Mouse (Mus musculus) midbrain, postnatal 0 days (tissue): ENCODE data around the gene Defb28. TPM values are rescaled to one million over a fixed set of nuclear protein-coding genes. Genes with fewer than 3 reads are reported as not detected.

Source experiments
- ATAC-seq: fragments of 200-750 bp; cut with Nextera tagmentation; 2 replicates; pipeline ENCODE4 v1.8.0; 2017; ENCODE audit warnings: moderate number of reproducible peaks, mild to moderate bottlenecking, moderate TSS enrichment, moderate library complexity; ENCODE audit not compliant: low FRiP score
- DNase-seq: peaks from one replicate; pipeline ENCODE4 v3.0.0-alpha.2; 2015; ENCODE audit warnings: low spot score
- H3K27ac ChIP-seq: fragments of 300-500 bp; sonication (generic); 2 replicates; pipeline ENCODE4 v1.5.1; 2014; ENCODE audit warnings: low read depth, mild to moderate bottlenecking, low read length, mixed read lengths
- H3K27me3 ChIP-seq: fragments of 300-500 bp; sonication (generic); 2 replicates; pipeline ENCODE4 v1.6.1; 2014; ENCODE audit warnings: low read length, control low read depth, mixed read lengths; ENCODE audit not compliant: insufficient read depth
- H3K36me3 ChIP-seq: fragments of 300-500 bp; sonication (generic); 2 replicates; pipeline ENCODE4 v1.6.1; 2014; ENCODE audit warnings: low read length, control low read depth, mixed read lengths; ENCODE audit not compliant: insufficient read depth
- H3K4me1 ChIP-seq: fragments of 300-500 bp; sonication (generic); 2 replicates; pipeline ENCODE4 v1.6.1; 2014; ENCODE audit warnings: mild to moderate bottlenecking, control low read depth, antibody characterized with exemption, low read length, mixed read lengths; ENCODE audit not compliant: insufficient read depth
- H3K4me2 ChIP-seq: fragments of 300-500 bp; sonication (generic); 2 replicates; pipeline ENCODE4 v1.6.1; 2014; ENCODE audit warnings: low read depth, mild to moderate bottlenecking, low read length, mixed read lengths; ENCODE audit not compliant: poor library complexity, severe bottlenecking
- H3K4me3 ChIP-seq: fragments of 300-500 bp; sonication (generic); 2 replicates; pipeline ENCODE4 v1.5.1; 2014; ENCODE audit warnings: low read depth, mild to moderate bottlenecking, low read length, moderate library complexity
- H3K9ac ChIP-seq: fragments of 300-500 bp; sonication (generic); replicated peaks from 2 replicates; pipeline ENCODE4 v1.6.1; 2014; ENCODE audit warnings: mild to moderate bottlenecking, low read length, moderate library complexity, mixed read lengths; ENCODE audit not compliant: poor library complexity, severe bottlenecking
- H3K9me3 ChIP-seq: fragments of 300-500 bp; sonication (generic); 2 replicates; pipeline ENCODE4 v1.6.1; 2016; ENCODE audit warnings: low read length, control low read depth
- CTCF ChIP-seq: IDR thresholded peaks from 2 replicates; pipeline ENCODE4 v1.5.1; 2016; ENCODE audit warnings: antibody characterized with exemption, mild to moderate bottlenecking
- WGBS: fragments of 180-500 bp; shearing (Covaris S2); extraction: QIAGEN DNeasy Blood & Tissue Kit; methylation state at CpG from one replicate; pipeline ENCODE4 v1.1.7; 2014; 5-methylcytosine and 5-hydroxymethylcytosine counted together
- polyA plus RNA-seq: library from polyadenylated mRNA; unstranded; fragments of >200 nt; fragmentation: Nextera tagmentation; extraction: Ambion mirVana; gene quantifications from 2 replicates; pipeline ENCODE4 v1.2.1, GENCODE M21; 2015
- total RNA-seq: library from RNA; depleted of rRNA; stranded (reverse); fragments of >200 nt; gene quantifications from 2 replicates; pipeline ENCODE4 v1.2.3, GENCODE M21; 2014

Defb28 gene
- total and polyA plus RNA-seq, 2 experiments from 2014 or later = not detected

DNA sequence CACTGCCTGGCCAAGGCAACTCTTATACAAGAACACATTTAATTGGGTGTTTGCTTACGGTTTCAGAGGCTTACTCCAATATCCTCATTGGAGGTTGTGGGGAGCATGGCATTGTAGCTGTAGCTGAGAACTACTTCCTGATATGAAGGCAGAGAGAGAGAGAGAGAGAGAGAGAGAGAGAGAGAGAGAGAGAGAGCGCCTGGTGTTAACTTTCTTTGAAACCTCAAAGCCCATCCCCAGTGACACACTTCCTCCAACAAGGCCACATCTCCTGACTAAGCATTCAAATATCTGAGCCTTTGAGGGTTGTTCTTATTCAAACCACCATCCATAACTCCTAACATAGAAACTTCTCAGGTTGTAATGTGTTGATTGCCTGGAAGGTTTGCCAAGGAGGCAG lies 14.1 kb upstream of the Defb28 start:
- ATAC-seq (no peak), DNase-seq (no peak)
- Histone ChIP-seq H3K4me1 (no peaks in the 10 kb centered on the region), H3K27me3 (no peaks in the 10 kb centered on the region), H3K9ac (no peak overlapping the region), H3K4me2 (no peak overlapping the region), H3K36me3 (no peaks in the 10 kb centered on the region), H3K9me3 (no peaks in the 10 kb centered on the region), H3K27ac (no peak overlapping the region), H3K4me3 (no peak overlapping the region)
- 93% methylated on average over 2 of the region's 2 CpGs for WGBS
- TF ChIP-seq CTCF = no peak

DNA sequence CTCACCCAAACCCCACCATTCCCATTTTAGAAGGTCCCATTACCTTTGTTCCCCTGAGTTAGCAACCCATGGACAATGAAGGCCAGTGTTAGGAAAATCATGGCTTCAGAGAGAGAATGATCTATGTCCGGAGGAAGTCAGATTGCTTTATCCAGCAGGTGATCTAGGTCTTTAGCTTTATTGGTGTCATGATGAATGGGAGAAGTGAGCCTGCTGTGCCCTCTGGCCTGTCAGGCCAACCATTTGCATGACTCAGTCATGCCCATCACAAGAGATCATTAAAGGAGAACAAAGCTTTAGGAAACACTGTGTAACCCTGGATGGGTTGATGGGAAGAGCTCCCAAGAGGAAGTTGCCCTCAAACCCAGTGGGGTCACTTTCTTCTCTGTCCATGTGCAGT lies 6.5 kb upstream of the Defb28 start, which contains the start of gene Defb26:
Gene Defb26, minus strand, starts transcription at position 101 of the 400 bp plus-strand sequence.
- no peaks in the 10 kb centered on the region for H3K36me3 ChIP-seq
- WGBS = 70% methylated on average over 1 of the region's 1 CpGs
- no peak within 1 kb of the TSS for H3K4me3 ChIP-seq
- no peaks in the 10 kb centered on the region for H3K27me3 ChIP-seq
- no peaks in the 10 kb centered on the region for H3K9me3 ChIP-seq
- no peak within 1 kb of the TSS for H3K4me2 ChIP-seq
- DNase-seq = no peak
- no peak within 1 kb of the TSS for H3K9ac ChIP-seq
- ATAC-seq = no peak
- H3K27ac ChIP-seq = no peak within 1 kb of the TSS
- no peaks in the 10 kb centered on the region for H3K4me1 ChIP-seq
- TF ChIP-seq CTCF = no peak

DNA sequence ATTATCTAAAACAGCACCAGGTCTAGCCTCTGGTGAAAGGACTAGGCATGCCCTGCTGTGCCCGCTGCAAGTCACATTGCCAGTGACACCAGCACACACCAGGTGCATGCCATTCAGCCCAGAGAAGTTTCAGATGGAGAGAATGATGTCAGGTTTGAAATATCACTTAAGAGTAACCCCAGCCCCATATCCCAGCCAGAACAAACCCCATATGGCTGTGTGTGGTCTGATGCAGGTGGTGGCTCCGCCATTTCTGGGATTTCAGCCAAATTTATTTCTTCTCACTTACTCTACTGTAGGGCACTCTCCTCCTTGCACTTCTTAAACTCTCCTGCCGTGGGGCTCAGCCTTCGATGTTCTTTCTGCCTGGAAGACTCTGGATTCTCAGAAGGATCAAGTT lies 2.0 kb upstream of the Defb28 start:
- H3K27me3 ChIP-seq = no peaks in the 10 kb centered on the region
- no peaks in the 10 kb centered on the region for H3K4me1 ChIP-seq
- no peak for ATAC-seq
- no peaks in the 10 kb centered on the region for H3K9me3 ChIP-seq
- WGBS = 85% methylated on average over 4 of the region's 4 CpGs
- no peak overlapping the region for H3K4me2 ChIP-seq
- no peaks in the 10 kb centered on the region for H3K36me3 ChIP-seq
- TF ChIP-seq CTCF = no peak
- H3K27ac ChIP-seq = no peak overlapping the region
- H3K9ac ChIP-seq = no peak overlapping the region
- peak; percentile 7 for DNase-seq
- H3K4me3 ChIP-seq = no peak overlapping the region

DNA sequence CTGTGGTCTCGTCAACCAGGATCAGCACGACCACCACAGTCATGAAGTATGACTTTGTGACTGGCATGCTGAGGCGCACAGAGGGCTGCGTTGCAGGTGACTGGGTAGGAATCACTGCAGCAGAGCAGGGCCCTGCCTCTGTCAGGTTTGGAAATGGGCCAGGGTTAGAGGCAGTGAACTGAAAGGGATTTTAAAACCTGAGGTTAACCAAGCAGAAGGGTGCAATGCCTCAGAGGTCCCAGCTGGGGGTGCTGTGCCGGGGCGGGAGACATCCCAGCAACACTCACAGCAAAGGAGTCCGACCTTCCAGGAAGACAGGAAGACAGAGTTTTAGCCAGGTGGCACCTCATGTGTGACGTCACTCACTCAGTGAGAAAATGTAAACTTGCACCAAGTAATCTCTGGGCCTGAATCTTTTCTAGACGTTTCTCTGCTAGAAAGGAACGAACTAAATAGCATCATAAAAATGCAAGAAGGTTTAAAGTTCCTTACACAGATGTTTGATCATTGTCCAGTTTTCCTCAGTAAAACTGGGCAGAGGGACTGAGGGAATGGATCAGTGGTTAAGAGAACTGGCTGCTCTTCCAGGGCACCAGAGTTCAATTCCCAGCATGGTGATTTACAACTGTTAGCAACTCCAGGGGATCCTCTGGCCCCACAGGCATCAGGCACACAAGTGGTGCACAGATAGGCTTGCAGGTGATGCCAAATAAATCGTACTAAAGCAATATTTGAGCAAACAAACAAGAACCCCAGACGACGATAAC lies 22.1 kb downstream of the Defb28 start, which contains the start of gene Defb29:
Gene Defb29, minus strand, starts transcription at position 155 of the 767 bp plus-strand sequence.
- no peaks in the 10 kb centered on the region for H3K27me3 ChIP-seq
- whole genome bisulfite sequencing = 60% methylated on average over 13 of the region's 13 CpGs
- H3K4me2 ChIP-seq = no peak within 1 kb of the TSS
- H3K9me3 ChIP-seq = no peaks in the 10 kb centered on the region
- TF ChIP-seq CTCF = peak; percentile 23
- DNase-seq (no peak), ATAC-seq (no peak)
- H3K9ac ChIP-seq = no peak within 1 kb of the TSS
- H3K4me3 ChIP-seq = no peak within 1 kb of the TSS
- no peak within 1 kb of the TSS for H3K27ac ChIP-seq
- no peaks in the 10 kb centered on the region for H3K36me3 ChIP-seq
- H3K4me1 ChIP-seq = no peaks in the 10 kb centered on the region

DNA sequence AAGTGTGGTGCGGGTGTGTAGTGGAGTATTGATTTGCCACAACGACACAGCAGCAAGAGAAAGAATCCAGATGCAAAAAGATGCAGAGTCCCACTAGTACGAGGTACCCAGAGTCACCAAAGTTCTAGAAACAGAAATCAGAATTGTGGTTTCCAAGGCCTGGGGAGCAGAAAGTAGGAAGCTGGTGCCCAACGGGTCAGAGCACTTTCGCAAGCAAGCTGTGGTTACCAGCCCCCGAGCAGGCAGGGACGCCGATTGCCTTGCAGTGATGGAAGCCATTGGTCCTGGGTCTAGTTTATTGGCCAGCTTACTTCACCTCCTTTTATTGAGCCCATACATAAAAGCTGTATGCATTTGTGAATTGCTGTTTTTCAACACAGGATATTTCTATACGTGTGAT lies 23.9 kb downstream of the Defb28 start:
- Histone ChIP-seq H3K4me3 (no peak overlapping the region), H3K27ac (no peak overlapping the region), H3K4me2 (no peak overlapping the region), H3K36me3 (no peaks in the 10 kb centered on the region), H3K4me1 (no peaks in the 10 kb centered on the region), H3K27me3 (no peaks in the 10 kb centered on the region), H3K9me3 (no peaks in the 10 kb centered on the region), H3K9ac (no peak overlapping the region)
- ATAC-seq (no peak), DNase-seq (no peak)
- no peak for TF ChIP-seq CTCF
- WGBS = 84% methylated on average over 9 of the region's 9 CpGs

DNA sequence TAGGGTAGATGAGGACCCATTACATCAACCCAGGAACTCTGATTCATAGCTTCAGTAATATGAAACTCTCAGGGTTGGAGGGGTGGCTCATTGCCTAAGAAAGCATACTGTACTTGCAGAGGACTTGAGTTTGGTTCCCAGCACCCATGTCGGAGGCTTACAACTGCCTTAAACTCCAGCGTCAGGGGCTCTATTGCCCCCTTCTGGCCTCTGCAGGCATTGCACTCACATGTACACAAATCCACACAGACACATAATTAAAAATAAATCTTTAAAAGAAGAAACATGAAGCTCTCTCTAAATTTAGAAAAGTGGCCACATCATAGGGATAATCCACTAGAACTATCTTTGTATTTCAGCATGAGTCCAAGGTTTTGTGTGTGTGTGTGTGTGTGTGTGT lies 24.8 kb downstream of the Defb28 start:
- no peaks in the 10 kb centered on the region for H3K9me3 ChIP-seq
- no peaks in the 10 kb centered on the region for H3K4me1 ChIP-seq
- ATAC-seq = no peak
- no peaks in the 10 kb centered on the region for H3K27me3 ChIP-seq
- H3K27ac ChIP-seq = no peak overlapping the region
- no peak for TF ChIP-seq CTCF
- no peaks in the 10 kb centered on the region for H3K36me3 ChIP-seq
- H3K9ac ChIP-seq = no peak overlapping the region
- DNase-seq = no peak
- no peak overlapping the region for H3K4me2 ChIP-seq
- H3K4me3 ChIP-seq = no peak overlapping the region
- WGBS = 83% methylated on average over 2 of the region's 2 CpGs
